Mouse (Mus musculus) hindbrain, postnatal 0 days (tissue): ENCODE measurements at regions not wholly inside any gene's neighbourhood (a gene's known extent, or its start where the extent isn't known, plus 50 kb on each side); places are given as distances from the start of the nearest gene placed in this dataset.

Source experiments
- ATAC-seq: fragments of 200-750 bp; cut with Nextera tagmentation; 2 replicates; pipeline ENCODE4 v1.8.0; 2017; ENCODE audit warnings: mild to moderate bottlenecking, moderate TSS enrichment, moderate library complexity
- DNase-seq: peaks from one replicate; pipeline ENCODE4 v3.0.0-alpha.2; 2015; ENCODE audit warnings: low spot score
- H3K27ac ChIP-seq: fragments of 300-500 bp; sonication (generic); 2 replicates; pipeline ENCODE4 v1.5.1; 2014; ENCODE audit warnings: mild to moderate bottlenecking
- H3K27me3 ChIP-seq: fragments of 300-500 bp; sonication (generic); 2 replicates; pipeline ENCODE4 v1.6.1; 2014; ENCODE audit warnings: low read length, mixed read lengths; ENCODE audit not compliant: insufficient read depth
- H3K36me3 ChIP-seq: fragments of 300-500 bp; sonication (generic); 2 replicates; pipeline ENCODE4 v1.6.1; 2014; ENCODE audit warnings: low read length, mixed read lengths; ENCODE audit not compliant: insufficient read depth
- H3K4me1 ChIP-seq: fragments of 300-500 bp; sonication (generic); 2 replicates; pipeline ENCODE4 v1.6.1; 2014; ENCODE audit warnings: antibody characterized with exemption, low read length, mixed read lengths; ENCODE audit not compliant: insufficient read depth
- H3K4me2 ChIP-seq: fragments of 300-500 bp; sonication (generic); 2 replicates; pipeline ENCODE4 v1.6.1; 2014; ENCODE audit warnings: low read depth, mild to moderate bottlenecking, low read length, moderate library complexity, mixed read lengths
- H3K4me3 ChIP-seq: fragments of 300-500 bp; sonication (generic); 2 replicates; pipeline ENCODE4 v1.5.1; 2014; ENCODE audit warnings: low read length
- H3K9ac ChIP-seq: fragments of 300-500 bp; sonication (generic); replicated peaks from 2 replicates; pipeline ENCODE4 v1.6.1; 2014; ENCODE audit warnings: mild to moderate bottlenecking, low read length, moderate library complexity, mixed read lengths
- H3K9me3 ChIP-seq: fragments of 300-500 bp; sonication (generic); 2 replicates; pipeline ENCODE4 v1.6.1; 2016; ENCODE audit warnings: low read length, mixed read lengths
- CTCF ChIP-seq: IDR thresholded peaks from 2 replicates; pipeline ENCODE4 v1.5.1; 2016; ENCODE audit warnings: antibody characterized with exemption, control low read depth, low read depth
- WGBS: fragments of 180-500 bp; shearing (Covaris S2); extraction: QIAGEN DNeasy Blood & Tissue Kit; methylation state at CpG from one replicate; pipeline ENCODE4 v1.1.7; 2014; 5-methylcytosine and 5-hydroxymethylcytosine counted together

DNA sequence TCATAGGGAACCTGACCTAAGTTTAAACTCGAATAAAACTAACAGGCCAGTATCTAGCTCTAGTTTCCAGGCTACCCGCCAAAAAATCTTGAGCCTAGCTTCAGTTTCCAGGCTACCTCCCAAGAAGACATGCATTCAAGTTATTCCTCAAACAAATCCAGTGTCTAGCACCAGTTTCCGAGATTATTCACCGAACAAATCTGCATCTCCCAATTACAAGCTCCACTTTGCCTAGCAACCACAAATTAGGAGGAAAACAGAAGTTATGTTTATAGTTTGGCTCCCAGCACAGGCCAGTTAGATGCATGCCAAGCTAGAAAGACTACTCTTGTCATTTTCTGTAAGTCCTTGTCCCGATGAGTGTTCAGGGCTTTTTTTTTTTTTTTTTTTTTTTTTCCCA lies 770.4 kb upstream of the Foxg1 start:
- H3K36me3 ChIP-seq, result no peaks in the 10 kb centered on the region
- ATAC-seq (no peak), DNase-seq (peak; percentile 14)
- no peaks in the 10 kb centered on the region for H3K27me3 ChIP-seq
- 53% methylated on average over 5 of the region's 5 CpGs for WGBS
- no peak overlapping the region for H3K4me2 ChIP-seq
- no peak overlapping the region for H3K27ac ChIP-seq
- no peak overlapping the region for H3K9ac ChIP-seq
- H3K4me1 ChIP-seq, result no peaks in the 10 kb centered on the region
- H3K4me3 ChIP-seq, result no peak overlapping the region
- H3K9me3 ChIP-seq, result no peaks in the 10 kb centered on the region
- no peak for TF ChIP-seq CTCF

DNA sequence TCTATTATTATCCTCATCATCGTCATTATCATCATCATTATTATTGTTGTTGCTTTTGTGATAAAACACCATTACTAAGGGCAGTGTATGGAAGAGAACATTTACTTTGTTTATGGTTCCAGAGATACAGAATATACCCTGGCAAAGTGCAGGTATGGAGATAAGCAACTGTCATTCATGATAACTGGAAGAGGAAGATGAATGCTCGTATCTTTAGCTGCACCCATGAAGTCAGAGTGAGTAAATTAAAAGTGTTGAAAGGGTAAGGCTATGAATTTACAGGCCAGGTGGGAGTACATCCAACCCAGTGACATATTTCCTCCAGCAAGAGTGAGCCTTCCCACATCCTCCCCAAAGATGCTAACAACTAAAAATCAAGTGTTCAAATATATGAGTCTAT lies 766.1 kb upstream of the Foxg1 start:
- Histone ChIP-seq H3K9ac (no peak overlapping the region), H3K36me3 (no peaks in the 10 kb centered on the region), H3K27me3 (no peaks in the 10 kb centered on the region), H3K4me1 (no peaks in the 10 kb centered on the region), H3K4me2 (no peak overlapping the region), H3K9me3 (no peaks in the 10 kb centered on the region), H3K27ac (no peak overlapping the region), H3K4me3 (no peak overlapping the region)
- DNase-seq (no peak), ATAC-seq (no peak)
- TF ChIP-seq CTCF, result no peak
- WGBS, result 88% methylated on average over 2 of the region's 2 CpGs

DNA sequence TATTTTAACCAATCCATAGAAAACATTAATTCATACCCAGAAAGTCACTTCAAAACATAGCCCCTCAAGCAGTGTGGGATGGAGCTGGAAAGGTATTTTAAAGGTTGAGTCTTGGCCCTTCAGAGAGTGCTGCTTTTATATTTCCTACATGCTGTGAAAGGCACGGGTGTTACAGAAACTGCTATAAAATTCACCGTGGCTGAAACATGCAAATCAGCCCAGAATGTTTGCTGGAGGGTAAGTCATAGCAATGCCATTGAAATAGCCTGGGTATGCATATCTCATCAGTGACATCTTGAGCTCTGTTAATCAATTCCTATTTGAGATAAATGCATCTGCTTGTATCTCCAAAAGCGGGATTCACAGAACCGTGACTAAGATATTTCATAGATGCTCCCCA lies 748.9 kb upstream of the Foxg1 start:
- peak; percentile 31 for DNase-seq

DNA sequence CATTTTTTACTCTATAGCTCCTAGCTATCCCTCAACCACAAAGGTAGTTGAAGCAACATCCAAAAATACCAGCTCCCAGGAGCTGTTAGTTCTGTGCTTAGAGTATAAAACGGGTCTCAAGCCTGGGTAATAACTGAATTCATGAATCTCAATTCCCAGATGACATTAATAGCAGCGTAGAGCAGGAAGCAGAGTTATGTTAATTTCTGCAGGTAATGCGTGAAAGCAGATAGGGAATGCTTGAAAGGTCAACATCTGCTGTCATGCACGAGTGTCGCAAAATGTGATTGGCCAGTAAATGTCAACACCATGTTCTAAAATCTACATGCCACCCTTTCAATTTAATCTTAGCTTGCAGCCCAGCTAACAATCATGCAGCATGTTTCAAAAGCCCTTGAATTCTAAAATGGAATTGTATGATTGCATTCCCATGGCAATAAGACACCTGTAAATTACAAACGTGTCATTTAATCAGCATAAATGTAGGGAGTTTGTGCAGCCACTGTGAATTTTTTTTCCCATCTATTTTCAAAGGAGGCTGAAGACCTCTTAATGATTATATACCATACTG lies 747.7 kb upstream of the Foxg1 start:
- ATAC-seq, result no peak
- H3K9ac ChIP-seq, result no peak overlapping the region
- H3K4me2 ChIP-seq, result no peak overlapping the region

More for the DNA sequence above, 748.9 kb upstream of the Foxg1 start:
- Histone ChIP-seq H3K9me3 (no peaks in the 10 kb centered on the region), H3K27me3 (no peaks in the 10 kb centered on the region), H3K4me1 (no peaks in the 10 kb centered on the region), H3K27ac (no peak overlapping the region), H3K4me2 (no peak overlapping the region), H3K9ac (no peak overlapping the region), H3K4me3 (no peak overlapping the region), H3K36me3 (no peaks in the 10 kb centered on the region)
- 21% methylated on average over 4 of the region's 4 CpGs for WGBS
- no peak for TF ChIP-seq CTCF
- no peak for ATAC-seq

DNA sequence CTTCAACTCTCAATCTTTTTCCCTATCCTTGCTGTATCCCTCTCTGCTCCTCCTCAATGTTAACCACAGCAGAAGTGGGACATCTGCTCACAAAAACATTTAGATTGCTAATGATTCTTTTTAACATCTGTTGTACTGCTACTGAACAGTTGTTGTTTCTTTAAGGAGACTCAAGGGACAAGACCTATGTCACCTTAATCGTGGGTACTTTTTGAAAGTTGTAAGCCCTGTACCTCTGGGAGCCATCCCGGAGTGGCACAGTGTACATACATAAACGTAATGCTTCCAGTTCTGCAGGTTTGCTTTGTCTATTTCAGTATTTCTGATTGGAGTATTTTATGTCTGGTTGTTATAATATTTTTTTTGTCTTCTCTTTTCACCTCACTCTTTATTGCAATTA lies 740.5 kb upstream of the Foxg1 start:
- no peaks in the 10 kb centered on the region for H3K36me3 ChIP-seq
- no peak overlapping the region for H3K27ac ChIP-seq
- H3K4me3 ChIP-seq, result no peak overlapping the region
- no peak overlapping the region for H3K9ac ChIP-seq
- 64% methylated on average over 3 of the region's 3 CpGs for WGBS
- H3K9me3 ChIP-seq, result no peaks in the 10 kb centered on the region
- H3K4me2 ChIP-seq, result no peak overlapping the region
- ATAC-seq (no peak), DNase-seq (no peak)
- H3K27me3 ChIP-seq, result no peaks in the 10 kb centered on the region
- no peaks in the 10 kb centered on the region for H3K4me1 ChIP-seq
- TF ChIP-seq CTCF, result no peak

More for the DNA sequence above, 747.7 kb upstream of the Foxg1 start:
- Histone ChIP-seq H3K36me3 (no peaks in the 10 kb centered on the region), H3K4me1 (no peaks in the 10 kb centered on the region), H3K27ac (peak overlapping the region; percentile 8; the same call in 1 of the 2 replicates), H3K27me3 (no peaks in the 10 kb centered on the region), H3K9me3 (no peaks in the 10 kb centered on the region), H3K4me3 (no peak overlapping the region)
- peak; percentile 4 for DNase-seq
- 61% methylated on average over 6 of the region's 6 CpGs for WGBS
- TF ChIP-seq CTCF, result no peak

DNA sequence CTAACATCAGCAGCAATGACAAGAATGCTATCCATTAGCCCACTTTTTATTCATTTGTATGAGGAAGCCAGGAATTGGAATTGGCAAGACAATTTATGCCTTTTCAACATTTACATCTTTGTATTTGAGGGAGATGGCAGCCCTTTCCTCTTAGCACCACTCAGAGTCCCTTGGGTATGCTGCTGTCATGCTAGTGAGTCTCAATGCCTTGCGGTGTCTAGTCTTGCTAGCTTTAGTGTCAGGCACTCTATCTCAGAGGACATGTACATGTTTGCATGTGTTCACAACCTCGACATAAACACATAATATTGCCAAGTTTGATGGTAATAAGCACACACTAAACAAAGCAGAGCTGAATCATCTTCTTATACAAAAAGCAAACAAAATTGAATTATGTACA lies 737.3 kb upstream of the Foxg1 start:
- Histone ChIP-seq H3K9ac (no peak overlapping the region), H3K27ac (no peak overlapping the region), H3K4me2 (no peak overlapping the region), H3K4me3 (no peak overlapping the region), H3K9me3 (no peaks in the 10 kb centered on the region), H3K36me3 (no peaks in the 10 kb centered on the region), H3K27me3 (no peaks in the 10 kb centered on the region), H3K4me1 (no peaks in the 10 kb centered on the region)
- no peak for TF ChIP-seq CTCF
- WGBS, result 37% methylated on average over 2 of the region's 2 CpGs
- ATAC-seq (no peak), DNase-seq (peak; percentile 25)

DNA sequence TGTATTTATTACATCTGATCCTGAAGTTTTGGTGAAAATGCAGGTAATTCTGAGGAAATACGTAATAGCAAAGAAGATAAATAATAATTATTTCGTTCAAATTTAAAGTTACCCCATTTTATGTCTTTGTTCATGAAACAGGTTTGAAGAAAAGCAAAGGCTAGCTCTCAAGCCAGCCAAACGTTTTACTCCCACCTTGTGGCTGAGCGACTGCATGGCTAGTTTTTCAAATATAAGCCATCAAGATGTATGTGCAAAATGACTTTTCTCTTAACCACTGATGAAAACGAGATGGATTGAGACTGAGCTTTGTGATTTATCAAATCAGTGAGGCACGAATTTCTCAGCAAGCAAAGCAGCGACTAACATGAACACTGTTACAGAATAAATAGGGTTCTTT lies 736.5 kb upstream of the Foxg1 start:
- Histone ChIP-seq H3K27ac (no peak overlapping the region), H3K9me3 (no peaks in the 10 kb centered on the region), H3K9ac (no peak overlapping the region), H3K36me3 (no peaks in the 10 kb centered on the region), H3K4me2 (no peak overlapping the region), H3K4me3 (no peak overlapping the region), H3K4me1 (no peaks in the 10 kb centered on the region), H3K27me3 (no peaks in the 10 kb centered on the region)
- peak; percentile 78 for TF ChIP-seq CTCF
- ATAC-seq, result no peak
- peak; percentile 76 for DNase-seq
- WGBS, result 40% methylated on average over 7 of the region's 7 CpGs
